Mouse (Mus musculus): ENCODE measurements around the gene Ube2k. TPM values are rescaled to one million over a fixed set of nuclear protein-coding genes. Genes with fewer than 3 reads are reported as not detected.

Gene Ube2k
- polyA plus RNA-seq, 1 experiment from 2014 or later: 171 TPM

GRCm38 (mm10) chr5:65592421-65592820 lies 55.4 kb downstream of the Ube2k start:
- ATAC-seq (replicated peaks; ENCODE audit: low FRiP score): no peak
- Histone ChIP-seq H3K36me3 (peaks cover 52% of the 10 kb centered on the region), H3K9me3 (replicated peaks) (no peaks in the 10 kb centered on the region), H3K9ac (no peak overlapping the region), H3K4me2 (no peak overlapping the region), H3K4me3 (replicated peaks) (no peak overlapping the region), H3K27me3 (no peaks in the 10 kb centered on the region), H3K27ac (no peak overlapping the region), H3K4me1 (no peaks in the 10 kb centered on the region)
- WGBS: 96% methylated on average over 2 of the region's 2 CpGs

- Histone ChIP-seq H3K9ac (no peak overlapping the region), H3K36me3 (peaks cover 59% of the 10 kb centered on the region), H3K27me3 (no peaks in the 10 kb centered on the region)
Observed at GRCm38 (mm10) chr5:65599681-65600080, 62.6 kb downstream of the Ube2k start.

GRCm38 (mm10) chr5:65606820-65607219 lies 69.8 kb downstream of the Ube2k start:
- 92% methylated on average over 1 of the region's 1 CpGs for WGBS
- peaks cover 39% of the 10 kb centered on the region for H3K36me3 ChIP-seq
- H3K27me3 ChIP-seq: no peaks in the 10 kb centered on the region
- H3K4me1 ChIP-seq: no peaks in the 10 kb centered on the region
- H3K9me3 ChIP-seq (replicated peaks): no peaks in the 10 kb centered on the region
- no peak overlapping the region for H3K27ac ChIP-seq
- H3K9ac ChIP-seq: no peak overlapping the region
- H3K4me2 ChIP-seq: no peak overlapping the region
- no peak overlapping the region for H3K4me3 ChIP-seq (replicated peaks)
- no peak for ATAC-seq (replicated peaks; ENCODE audit: low FRiP score)

More at GRCm38 (mm10) chr5:65599681-65600080, 62.6 kb downstream of the Ube2k start:
- Histone ChIP-seq H3K4me2 (no peak overlapping the region), H3K4me3 (replicated peaks) (no peak overlapping the region), H3K4me1 (no peaks in the 10 kb centered on the region), H3K9me3 (replicated peaks) (no peaks in the 10 kb centered on the region), H3K27ac (no peak overlapping the region)
- ATAC-seq (replicated peaks; ENCODE audit: low FRiP score): no peak
- WGBS: 90% methylated on average over 7 of the region's 7 CpGs

- 79% methylated on average over 5 of the region's 5 CpGs for WGBS
- peaks cover 55% of the 10 kb centered on the region for H3K36me3 ChIP-seq
Observed at GRCm38 (mm10) chr5:65609769-65610168, 72.7 kb downstream of the Ube2k start.

GRCm38 (mm10) chr5:65610541-65610940 lies 73.5 kb downstream of the Ube2k start:
- H3K9me3 ChIP-seq (replicated peaks): no peaks in the 10 kb centered on the region
- H3K4me2 ChIP-seq: no peak overlapping the region
- no peak overlapping the region for H3K4me3 ChIP-seq (replicated peaks)
- no peak overlapping the region for H3K27ac ChIP-seq
- WGBS: 86% methylated on average over 4 of the region's 4 CpGs
- H3K4me1 ChIP-seq: no peaks in the 10 kb centered on the region
- no peaks in the 10 kb centered on the region for H3K27me3 ChIP-seq
- H3K36me3 ChIP-seq: peaks cover 60% of the 10 kb centered on the region
- no peak overlapping the region for H3K9ac ChIP-seq
- no peak for ATAC-seq (replicated peaks; ENCODE audit: low FRiP score)

More at GRCm38 (mm10) chr5:65609769-65610168, 72.7 kb downstream of the Ube2k start:
- H3K27me3 ChIP-seq: no peaks in the 10 kb centered on the region
- no peaks in the 10 kb centered on the region for H3K9me3 ChIP-seq (replicated peaks)
- H3K4me3 ChIP-seq (replicated peaks): no peak overlapping the region
- no peak overlapping the region for H3K4me2 ChIP-seq
- H3K27ac ChIP-seq: no peak overlapping the region
- no peak overlapping the region for H3K9ac ChIP-seq
- H3K4me1 ChIP-seq: no peaks in the 10 kb centered on the region
- ATAC-seq (replicated peaks; ENCODE audit: low FRiP score): 0 out of 2 replicates have a peak, but pooled peaks have one; percentile 49

GRCm38 (mm10) chr5:65613152-65613924 lies 76.3 kb downstream of the Ube2k start:
- Histone ChIP-seq H3K4me3 (replicated peaks) (no peak overlapping the region), H3K27ac (no peak overlapping the region), H3K9me3 (replicated peaks) (no peaks in the 10 kb centered on the region), H3K9ac (no peak overlapping the region), H3K27me3 (no peaks in the 10 kb centered on the region), H3K4me1 (no peaks in the 10 kb centered on the region), H3K36me3 (peaks cover 78% of the 10 kb centered on the region), H3K4me2 (no peak overlapping the region)
- no peak for ATAC-seq (replicated peaks; ENCODE audit: low FRiP score)
- 81% methylated on average over 9 of the region's 9 CpGs for WGBS

GRCm38 (mm10) chr5:65624340-65624739 lies 87.3 kb downstream of the Ube2k start:
- Histone ChIP-seq H3K9me3 (replicated peaks) (no peaks in the 10 kb centered on the region), H3K36me3 (peaks cover 76% of the 10 kb centered on the region), H3K4me3 (replicated peaks) (no peak overlapping the region), H3K27me3 (no peaks in the 10 kb centered on the region), H3K27ac (no peak overlapping the region), H3K4me2 (no peak overlapping the region), H3K4me1 (no peaks in the 10 kb centered on the region), H3K9ac (no peak overlapping the region)
- no peak for ATAC-seq (replicated peaks; ENCODE audit: low FRiP score)

- Histone ChIP-seq H3K27ac (no peak overlapping the region), H3K27me3 (no peaks in the 10 kb centered on the region), H3K36me3 (peaks cover 77% of the 10 kb centered on the region), H3K4me1 (no peaks in the 10 kb centered on the region), H3K4me2 (no peak overlapping the region), H3K4me3 (replicated peaks) (no peak overlapping the region), H3K9ac (no peak overlapping the region), H3K9me3 (replicated peaks) (no peaks in the 10 kb centered on the region)
- ATAC-seq (replicated peaks; ENCODE audit: low FRiP score): no peak
- WGBS: 98% methylated on average over 1 of the region's 1 CpGs
Observed at GRCm38 (mm10) chr5:65638896-65639295, 101.9 kb downstream of the Ube2k start.

Other genes starting within 250 kb of the Ube2k start
- 95.3 and 96.5 TPM in 2 replicates for gene Rfc1, start 201.6 kb upstream of the Ube2k start, polyA plus RNA-seq (2015; fragmentation: Nextera tagmentation; extraction: Ambion mirVana)
- 0.15 and 0.44 TPM in 2 replicates for gene Klb, start 188.9 kb upstream of the Ube2k start, polyA plus RNA-seq (2015; fragmentation: Nextera tagmentation; extraction: Ambion mirVana)
- gene Rpl9, start 145.8 kb upstream of the Ube2k start, polyA plus RNA-seq (2015; fragmentation: Nextera tagmentation; extraction: Ambion mirVana): 1,013 and 1,049 TPM in 2 replicates
- 61.0 and 71.5 TPM in 2 replicates for gene Lias, start 145.7 kb upstream of the Ube2k start, polyA plus RNA-seq (2015; fragmentation: Nextera tagmentation; extraction: Ambion mirVana)
- 92.0 and 97.3 TPM in 2 replicates for gene Ugdh, start 101.3 kb upstream of the Ube2k start, polyA plus RNA-seq (2015; fragmentation: Nextera tagmentation; extraction: Ambion mirVana)
- not detected in 2 replicates for gene Gm43552, start 44.4 kb upstream of the Ube2k start, polyA plus RNA-seq (2015; fragmentation: Nextera tagmentation; extraction: Ambion mirVana)
- 96.9 and 107 TPM in 2 replicates for gene Smim14, start within 50 bp of the Ube2k start, polyA plus RNA-seq (2015; fragmentation: Nextera tagmentation; extraction: Ambion mirVana)
- gene Pds5a, start 161.0 kb downstream of the Ube2k start, polyA plus RNA-seq (2015; fragmentation: Nextera tagmentation; extraction: Ambion mirVana): 66.8 and 70.1 TPM in 2 replicates
- gene N4bp2, start 226.3 kb downstream of the Ube2k start, polyA plus RNA-seq (2015; fragmentation: Nextera tagmentation; extraction: Ambion mirVana): 26.0 and 26.5 TPM in 2 replicates